In genomic region chr7:16313481-16314220, GRCm38 (mm10) we compare ENCODE assay signal across 8 mouse cellular contexts. TPM values are rescaled to one million over a fixed set of nuclear protein-coding genes. Genes with fewer than 3 reads are reported as not detected.
A peak's percentile ranks its signal among the peaks of the same experiment; 100 is the strongest.
DNase-seq lines count a peak whose midpoint lies in the region; ATAC-seq lines count a peak whose summit lies in the region.

No protein-coding gene starts in this region.

- H3K4me3 ChIP-seq in embryonic facial prominence, embryonic 14.5 days (ENCODE audit: low read depth, low read length) = peak overlapping the region; percentile 64
- H3K4me3 ChIP-seq in liver, embryonic 11.5 days (ENCODE audit: low read depth, low read length) = peak overlapping the region; percentile 78

- H3K4me2 ChIP-seq in embryonic facial prominence, embryonic 14.5 days (ENCODE audit: low read depth, low read length) = peak overlapping the region; percentile 90
- H3K4me2 ChIP-seq in liver, embryonic 11.5 days = peak overlapping the region; percentile 100

- no peaks in the 10 kb centered on the region for H3K9me3 ChIP-seq in embryonic facial prominence, embryonic 14.5 days (ENCODE audit: control insufficient read depth, low read length)
- no peaks in the 10 kb centered on the region for H3K9me3 ChIP-seq in liver, embryonic 11.5 days (ENCODE audit: control insufficient read depth, low read length)

- peaks cover 22% of the 10 kb centered on the region for H3K4me1 ChIP-seq in embryonic facial prominence, embryonic 14.5 days (ENCODE audit: control insufficient read depth, insufficient read depth, low read length)
- peaks cover 48% of the 10 kb centered on the region for H3K4me1 ChIP-seq in liver, embryonic 11.5 days (replicated peaks; ENCODE audit: control insufficient read depth, insufficient read depth, low read length)

- peak overlapping the region; percentile 77 for H3K9ac ChIP-seq in embryonic facial prominence, embryonic 14.5 days (ENCODE audit: low read depth, low read length)
- peak overlapping the region; percentile 97 for H3K9ac ChIP-seq in liver, embryonic 11.5 days (ENCODE audit: low read depth, low read length)

- H3K27me3 ChIP-seq in embryonic facial prominence, embryonic 14.5 days (replicated peaks; ENCODE audit: control insufficient read depth, insufficient read depth, low read length) = peaks cover 19% of the 10 kb centered on the region
- H3K27me3 ChIP-seq in liver, embryonic 11.5 days (replicated peaks; ENCODE audit: control insufficient read depth, insufficient read depth, low read length) = no peaks in the 10 kb centered on the region

- DNase-seq in A20 (ENCODE audit: low read depth, low spot score) = peak; percentile 81
- peak; percentile 61 to 69 for DNase-seq in adrenal gland, postnatal 4 days (ENCODE audit: low spot score in 2 of 2)
- DNase-seq in embryonic facial prominence, embryonic 14.5 days (ENCODE audit: low spot score) = peak; percentile 87
- peak; percentile 88 to 93 for DNase-seq in heart, adult 9 months (ENCODE audit: low spot score in 2 of 2)
- DNase-seq in kidney, adult 9 months = peak; percentile 67
- DNase-seq in liver, embryonic 11.5 days (ENCODE audit: low spot score) = peak; percentile 86
- peak; percentile 84 to 93 for DNase-seq in spleen, postnatal 4 days (ENCODE audit: low spot score in 2 of 2)

- peak; percentile 80 for ATAC-seq in embryonic facial prominence, embryonic 14.5 days (ENCODE audit: low read depth)
- peak; percentile 71 for ATAC-seq in liver, embryonic 11.5 days (replicated peaks; ENCODE audit: low FRiP score)
- peak; percentile 16; the same call in 1 of the 2 replicates for ATAC-seq in monocyte, adult 5-6 weeks (replicated peaks; ENCODE audit: insufficient number of reproducible peaks, low FRiP score, low TSS enrichment, poor library complexity, severe bottlenecking)

- 1% methylated on average over 36 of the region's 66 CpGs for WGBS in embryonic facial prominence, embryonic 14.5 days
- WGBS in liver, embryonic 11.5 days = under 1% methylated on average over 57 of the region's 66 CpGs

- H3K36me3 ChIP-seq in embryonic facial prominence, embryonic 14.5 days (ENCODE audit: control insufficient read depth, insufficient read depth, low read length) = 0 out of 2 replicates have a peak, but pooled peaks cover 6% of the 10 kb centered on the region
- H3K36me3 ChIP-seq in liver, embryonic 11.5 days (ENCODE audit: control insufficient read depth, insufficient read depth, low read length) = peaks cover 5% of the 10 kb centered on the region

- H3K27ac ChIP-seq in embryonic facial prominence, embryonic 14.5 days (replicated peaks; ENCODE audit: low read depth, low read length) = peak overlapping the region; percentile 92
- peak overlapping the region; percentile 99 for H3K27ac ChIP-seq in liver, embryonic 11.5 days (ENCODE audit: low read depth, low read length)

RNA-seq across cellular contexts. Expression of gene Bbc3, which starts 5.5 kb away (rescaled TPM):
- 1 to 10 TPM; 9.6 to 9.9 TPM for total RNA-seq in adrenal gland, postnatal 4 days (2021)
- 4.0 and 4.6 TPM in 2 replicates for polyA plus RNA-seq in embryonic facial prominence, embryonic 14.5 days (2014; fragmentation: Nextera tagmentation; extraction: Ambion mirVana)
- 4.7 and 6.4 TPM in 2 replicates for polyA plus RNA-seq in liver, embryonic 11.5 days (2014; fragmentation: Nextera tagmentation; extraction: Ambion mirVana)
- 26.4 to 30.9 TPM (median 30.1 TPM) in 3 replicates for total RNA-seq in monocyte, adult 5-6 weeks (2017)

RNA-seq across cellular contexts. Expression of gene Ccdc9, which starts 27.1 kb away (rescaled TPM):
- 100 to 1,000 TPM; 103 to 116 TPM for total RNA-seq in adrenal gland, postnatal 4 days (2021)
- polyA plus RNA-seq in embryonic facial prominence, embryonic 14.5 days (2014; fragmentation: Nextera tagmentation; extraction: Ambion mirVana) = 10.9 and 13.7 TPM in 2 replicates
- 21.7 and 25.3 TPM in 2 replicates for polyA plus RNA-seq in liver, embryonic 11.5 days (2014; fragmentation: Nextera tagmentation; extraction: Ambion mirVana)
- total RNA-seq in monocyte, adult 5-6 weeks (2017) = 231 to 284 TPM (median 256 TPM) in 3 replicates

RNA-seq across cellular contexts. Expression of gene Inafm1, which starts 40.2 kb away (rescaled TPM):
- 10 to 100 TPM; 35.6 to 41.5 TPM for total RNA-seq in adrenal gland, postnatal 4 days (2021)
- 21.1 and 23.4 TPM in 2 replicates for polyA plus RNA-seq in embryonic facial prominence, embryonic 14.5 days (2014; fragmentation: Nextera tagmentation; extraction: Ambion mirVana)
- polyA plus RNA-seq in liver, embryonic 11.5 days (2014; fragmentation: Nextera tagmentation; extraction: Ambion mirVana) = 9.3 and 10.6 TPM in 2 replicates
- total RNA-seq in monocyte, adult 5-6 weeks (2017) = 9.4 to 16.4 TPM (median 12.3 TPM) in 3 replicates

RNA-seq across cellular contexts. Expression of gene C5ar1, which starts 54.3 kb away (rescaled TPM):
- 1 to 10 TPM; 4.8 to 6.2 TPM for total RNA-seq in adrenal gland, postnatal 4 days (2021)
- 4.1 and 4.4 TPM in 2 replicates for polyA plus RNA-seq in embryonic facial prominence, embryonic 14.5 days (2014; fragmentation: Nextera tagmentation; extraction: Ambion mirVana)
- 2.8 and 3.4 TPM in 2 replicates for polyA plus RNA-seq in liver, embryonic 11.5 days (2014; fragmentation: Nextera tagmentation; extraction: Ambion mirVana)
- total RNA-seq in monocyte, adult 5-6 weeks (2017) = 11.2 to 17.0 TPM (median 13.7 TPM) in 3 replicates

Comparison
In these comparisons a context has a peak if more than half of its experiments do, and no peak if none do; other contexts are left out.
1. Peak in every context shown above with its lines: DNase-seq, ATAC-seq, H3K4me3 ChIP-seq and H3K27ac ChIP-seq.
2. ATAC-seq: peak in every context shown above with its lines; median percentile 80 in embryonic facial prominence, embryonic 14.5 days; 71 in liver, embryonic 11.5 days; 16 in monocyte, adult 5-6 weeks.